Mouse (Mus musculus): Measurements from ENCODE around the gene Washc1. TPM values are rescaled to one million over a fixed set of nuclear protein-coding genes. Genes with fewer than 3 reads are reported as not detected.
"Not testable (repeated sequence)": the region's sequence is repeated elsewhere in the genome, so short reads cannot be mapped to it uniquely, and the experiment has no call there.

Gene Washc1
- total and polyA plus RNA-seq, 2 experiments from 2014 or later: 28.3 to 38.3 TPM

GRCm38 (mm10) chr17:66123816-66124610, 12.7 kb downstream of the Washc1 start:
- peak overlapping the region; percentile 49 for H3K9ac ChIP-seq (replicated peaks; ENCODE audit: low read depth, low read length)
- TF ChIP-seq EP300 (IDR thresholded peaks at IDR 0.05; ENCODE audit: low read depth) (no peak), CTCF (IDR thresholded peaks at IDR 0.05; ENCODE audit: low read depth) (no peak)
- peak overlapping the region; percentile 76 for H3K4me2 ChIP-seq (ENCODE audit: low read depth, low read length)
- peaks cover 20% of the 10 kb centered on the region for H3K36me3 ChIP-seq (replicated peaks; ENCODE audit: control insufficient read depth, insufficient read depth, low read length)
- no peaks in the 10 kb centered on the region for H3K9me3 ChIP-seq (replicated peaks; ENCODE audit: control insufficient read depth, low read length)
- H3K4me1 ChIP-seq (ENCODE audit: control insufficient read depth, insufficient read depth): peaks cover 6% of the 10 kb centered on the region
- WGBS: 1% methylated on average over 20 of the region's 20 CpGs
- H3K27me3 ChIP-seq (ENCODE audit: control insufficient read depth, insufficient read depth, low read length): no peaks in the 10 kb centered on the region
- ATAC-seq (ENCODE audit: insufficient read depth, low read depth) (0 out of 2 replicates have a peak, but pooled peaks have one; percentile 10), DNase-seq (ENCODE audit: low spot score) (no peak)
- H3K27ac ChIP-seq (ENCODE audit: low read depth): peak overlapping the region; percentile 70
- H3K4me3 ChIP-seq (ENCODE audit: low read depth, low read length): peak overlapping the region; percentile 70

- H3K27ac ChIP-seq (ENCODE audit: low read depth): no peak overlapping the region
- no peaks in the 10 kb centered on the region for H3K27me3 ChIP-seq (ENCODE audit: control insufficient read depth, insufficient read depth, low read length)
- no peaks in the 10 kb centered on the region for H3K9me3 ChIP-seq (replicated peaks; ENCODE audit: control insufficient read depth, low read length)
- H3K9ac ChIP-seq (replicated peaks; ENCODE audit: low read depth, low read length): no peak overlapping the region
- DNase-seq (ENCODE audit: low spot score) (peak; percentile 31), ATAC-seq (ENCODE audit: insufficient read depth, low read depth) (no peak)
- TF ChIP-seq CTCF (IDR thresholded peaks at IDR 0.05; ENCODE audit: low read depth) (peak; percentile 25; the same call in 1 of the 2 replicates), EP300 (IDR thresholded peaks at IDR 0.05; ENCODE audit: low read depth) (no peak)
- WGBS: 62% methylated on average over 5 of the region's 5 CpGs
- H3K4me2 ChIP-seq (ENCODE audit: low read depth, low read length): no peak overlapping the region
- peaks cover 6% of the 10 kb centered on the region for H3K4me1 ChIP-seq (ENCODE audit: control insufficient read depth, insufficient read depth)
- no peak overlapping the region for H3K4me3 ChIP-seq (ENCODE audit: low read depth, low read length)
- H3K36me3 ChIP-seq (replicated peaks; ENCODE audit: control insufficient read depth, insufficient read depth, low read length): peaks cover 23% of the 10 kb centered on the region
Measured at GRCm38 (mm10) chr17:66125211-66125610, 13.9 kb downstream of the Washc1 start.

GRCm38 (mm10) chr17:66130371-66130770, 19.0 kb downstream of the Washc1 start:
- WGBS: 96% methylated on average over 9 of the region's 9 CpGs
- TF ChIP-seq EP300 (IDR thresholded peaks at IDR 0.05; ENCODE audit: low read depth): no peak
- TF ChIP-seq CTCF (IDR thresholded peaks at IDR 0.05; ENCODE audit: low read depth): no peak
- ATAC-seq (ENCODE audit: insufficient read depth, low read depth): no peak
- Histone ChIP-seq H3K4me1 (ENCODE audit: control insufficient read depth, insufficient read depth) (no peaks in the 10 kb centered on the region), H3K27me3 (ENCODE audit: control insufficient read depth, insufficient read depth, low read length) (no peaks in the 10 kb centered on the region), H3K36me3 (replicated peaks; ENCODE audit: control insufficient read depth, insufficient read depth, low read length) (peaks cover 67% of the 10 kb centered on the region), H3K4me2 (ENCODE audit: low read depth, low read length) (no peak overlapping the region), H3K9ac (replicated peaks; ENCODE audit: low read depth, low read length) (no peak overlapping the region), H3K9me3 (replicated peaks; ENCODE audit: control insufficient read depth, low read length) (peaks cover 12% of the 10 kb centered on the region; the same call in 1 of the 2 replicates), H3K4me3 (ENCODE audit: low read depth, low read length) (no peak overlapping the region), H3K27ac (ENCODE audit: low read depth) (no peak overlapping the region)
- DNase-seq (ENCODE audit: low spot score): no peak

GRCm38 (mm10) chr17:66131212-66131611, 19.9 kb downstream of the Washc1 start:
- no peak overlapping the region for H3K4me3 ChIP-seq (ENCODE audit: low read depth, low read length)
- no peaks in the 10 kb centered on the region for H3K4me1 ChIP-seq (ENCODE audit: control insufficient read depth, insufficient read depth)
- no peak overlapping the region for H3K27ac ChIP-seq (ENCODE audit: low read depth)
- no peak overlapping the region for H3K4me2 ChIP-seq (ENCODE audit: low read depth, low read length)
- ATAC-seq (ENCODE audit: insufficient read depth, low read depth): no peak; the same call in 1 of the 2 replicates
- 95% methylated on average over 4 of the region's 4 CpGs for WGBS
- peak; percentile 16 for TF ChIP-seq CTCF (IDR thresholded peaks at IDR 0.05; ENCODE audit: low read depth)
- TF ChIP-seq EP300 (IDR thresholded peaks at IDR 0.05; ENCODE audit: low read depth): no peak
- H3K27me3 ChIP-seq (ENCODE audit: control insufficient read depth, insufficient read depth, low read length): no peaks in the 10 kb centered on the region
- H3K36me3 ChIP-seq (replicated peaks; ENCODE audit: control insufficient read depth, insufficient read depth, low read length): peaks cover 74% of the 10 kb centered on the region
- no peak for DNase-seq (ENCODE audit: low spot score)
- H3K9me3 ChIP-seq (replicated peaks; ENCODE audit: control insufficient read depth, low read length): peaks cover 12% of the 10 kb centered on the region; the same call in 1 of the 2 replicates
- no peak overlapping the region for H3K9ac ChIP-seq (replicated peaks; ENCODE audit: low read depth, low read length)

- H3K9ac ChIP-seq (replicated peaks; ENCODE audit: low read depth, low read length); H3K4me2 ChIP-seq (ENCODE audit: low read depth, low read length); H3K4me1 ChIP-seq (ENCODE audit: control insufficient read depth, insufficient read depth); H3K4me3 ChIP-seq (ENCODE audit: low read depth, low read length); DNase-seq (ENCODE audit: low spot score); H3K9me3 ChIP-seq (replicated peaks; ENCODE audit: control insufficient read depth, low read length); H3K27ac ChIP-seq (ENCODE audit: low read depth); H3K27me3 ChIP-seq (ENCODE audit: control insufficient read depth, insufficient read depth, low read length): not testable (repeated sequence)
- peak; percentile 79 for ATAC-seq (ENCODE audit: insufficient read depth, low read depth)
- H3K36me3 ChIP-seq (replicated peaks; ENCODE audit: control insufficient read depth, insufficient read depth, low read length): peaks cover 35% of the 10 kb centered on the region
- WGBS: 68% methylated on average over 5 of the region's 8 CpGs
Measured at GRCm38 (mm10) chr17:66152706-66153662, 41.6 kb downstream of the Washc1 start.

GRCm38 (mm10) chr17:66153735-66154423, 42.5 kb downstream of the Washc1 start:
- H3K4me1 ChIP-seq (ENCODE audit: control insufficient read depth, insufficient read depth); H3K9ac ChIP-seq (replicated peaks; ENCODE audit: low read depth, low read length); H3K4me3 ChIP-seq (ENCODE audit: low read depth, low read length); ATAC-seq (ENCODE audit: insufficient read depth, low read depth); H3K4me2 ChIP-seq (ENCODE audit: low read depth, low read length); H3K27ac ChIP-seq (ENCODE audit: low read depth); DNase-seq (ENCODE audit: low spot score); H3K27me3 ChIP-seq (ENCODE audit: control insufficient read depth, insufficient read depth, low read length); H3K9me3 ChIP-seq (replicated peaks; ENCODE audit: control insufficient read depth, low read length): not testable (repeated sequence)
- H3K36me3 ChIP-seq (replicated peaks; ENCODE audit: control insufficient read depth, insufficient read depth, low read length): peaks cover 31% of the 10 kb centered on the region
- WGBS: 90% methylated on average over 4 of the region's 4 CpGs
